12 mouse cellular contexts compared by ENCODE assay signal in genomic region chr5:53469777-53470131, GRCm38 (mm10). TPM values are rescaled to one million over a fixed set of nuclear protein-coding genes. Genes with fewer than 3 reads are reported as not detected.
A peak's percentile ranks its signal among the peaks of the same experiment; 100 is the strongest.
DNase-seq lines count a peak whose midpoint lies in the region; ATAC-seq and TF ChIP-seq lines count a peak whose summit lies in the region.
"Had no signal": no experiment of that assay in that cellular context is flagged by ENCODE, and none has a peak within 500 bp of the region (broad histone marks: within the 10 kb centered on the region; RNA-seq: fewer than 3 reads in every experiment).

No protein-coding gene starts in this region.

- no peaks in the 10 kb centered on the region for H3K9me3 ChIP-seq in kidney, embryonic 16.5 days (ENCODE audit: low read length)
- no peaks in the 10 kb centered on the region for H3K9me3 ChIP-seq in embryonic facial prominence, embryonic 14.5 days (ENCODE audit: control insufficient read depth, low read length)
- no peaks in the 10 kb centered on the region for H3K9me3 ChIP-seq in liver, embryonic 16.5 days (replicated peaks; ENCODE audit: control insufficient read depth, low read length)
- no peaks in the 10 kb centered on the region for H3K9me3 ChIP-seq in midbrain, postnatal 0 days (ENCODE audit: low read length)
- H3K9me3 ChIP-seq: hindbrain, embryonic 13.5 days had no signal

- H3K4me1 ChIP-seq in kidney, embryonic 16.5 days (ENCODE audit: insufficient read depth, low read length): peaks cover 10% of the 10 kb centered on the region; the same call in 1 of the 2 replicates
- peaks cover 32% of the 10 kb centered on the region for H3K4me1 ChIP-seq in embryonic facial prominence, embryonic 14.5 days (ENCODE audit: control insufficient read depth, insufficient read depth, low read length)
- no peaks in the 10 kb centered on the region; the same call in 1 of the 2 replicates for H3K4me1 ChIP-seq in liver, embryonic 16.5 days (ENCODE audit: control insufficient read depth, low read depth, low read length)
- H3K4me1 ChIP-seq in midbrain, postnatal 0 days (ENCODE audit: insufficient read depth, low read length): no peaks in the 10 kb centered on the region

- no peaks in the 10 kb centered on the region for H3K36me3 ChIP-seq in kidney, embryonic 16.5 days (ENCODE audit: insufficient read depth, low read length)
- no peaks in the 10 kb centered on the region for H3K36me3 ChIP-seq in embryonic facial prominence, embryonic 14.5 days (ENCODE audit: control insufficient read depth, insufficient read depth, low read length)
- H3K36me3 ChIP-seq in liver, embryonic 16.5 days (ENCODE audit: control insufficient read depth, insufficient read depth): no peaks in the 10 kb centered on the region
- H3K36me3 ChIP-seq in midbrain, postnatal 0 days (ENCODE audit: insufficient read depth, low read length): no peaks in the 10 kb centered on the region
- H3K36me3 ChIP-seq: hindbrain, embryonic 13.5 days had no signal

- WGBS in kidney, embryonic 16.5 days: 62% methylated on average over 9 of the region's 9 CpGs
- 41% methylated on average over 9 of the region's 9 CpGs for WGBS in embryonic facial prominence, embryonic 14.5 days
- 46% methylated on average over 9 of the region's 9 CpGs for WGBS in liver, embryonic 16.5 days (ENCODE audit: insufficient replicate concordance)
- WGBS in midbrain, postnatal 0 days: 63% methylated on average over 9 of the region's 9 CpGs

- no peak for ATAC-seq in kidney, embryonic 16.5 days (ENCODE audit: low FRiP score, low TSS enrichment)
- peak; percentile 31; the same call in 1 of the 2 replicates for ATAC-seq in embryonic facial prominence, embryonic 14.5 days (ENCODE audit: low read depth)
- ATAC-seq in liver, embryonic 16.5 days (ENCODE audit: low read depth): no peak
- ATAC-seq in midbrain, postnatal 0 days (ENCODE audit: low FRiP score): no peak

- no peak overlapping the region for H3K4me3 ChIP-seq in kidney, embryonic 16.5 days (ENCODE audit: low read length)
- H3K4me3 ChIP-seq in embryonic facial prominence, embryonic 14.5 days (ENCODE audit: low read depth, low read length): no peak overlapping the region
- H3K4me3 ChIP-seq in liver, embryonic 16.5 days (ENCODE audit: low read depth, low read length): no peak overlapping the region
- no peak overlapping the region for H3K4me3 ChIP-seq in midbrain, postnatal 0 days (ENCODE audit: low read depth, low read length)
- H3K4me3 ChIP-seq: hindbrain, embryonic 13.5 days; myocyte had no signal

- H3K9ac ChIP-seq in kidney, embryonic 16.5 days (replicated peaks; ENCODE audit: low read length): no peak overlapping the region
- H3K9ac ChIP-seq in embryonic facial prominence, embryonic 14.5 days (ENCODE audit: low read depth, low read length): peak overlapping the region; percentile 19; the same call in 1 of the 2 replicates
- H3K9ac ChIP-seq in liver, embryonic 16.5 days (ENCODE audit: low read depth, low read length): no peak overlapping the region
- no peak overlapping the region for H3K9ac ChIP-seq in midbrain, postnatal 0 days (replicated peaks; ENCODE audit: low read length, poor library complexity, severe bottlenecking)
- H3K9ac ChIP-seq: hindbrain, embryonic 13.5 days had no signal

- DNase-seq in kidney, postnatal 14 days: no peak
- peak; percentile 42 for DNase-seq in embryonic facial prominence, embryonic 14.5 days (ENCODE audit: low spot score)
- peak; percentile 52 for DNase-seq in heart, postnatal 4 days
- no peak for DNase-seq in adrenal gland, adult 18-20 months (ENCODE audit: low spot score in 2 of 2)
- no peak for DNase-seq in midbrain, postnatal 0 days (ENCODE audit: low spot score)
- DNase-seq: cerebellum, postnatal 14 days; thymus, postnatal 4 days had no signal

- peak overlapping the region; percentile 64 for H3K27ac ChIP-seq in kidney, embryonic 16.5 days (ENCODE audit: low read length)
- H3K27ac ChIP-seq in embryonic facial prominence, embryonic 14.5 days (replicated peaks; ENCODE audit: low read depth, low read length): peak overlapping the region; percentile 77
- no peak overlapping the region for H3K27ac ChIP-seq in liver, embryonic 16.5 days (ENCODE audit: low read length)
- H3K27ac ChIP-seq in midbrain, postnatal 0 days (ENCODE audit: low read depth, low read length): no peak overlapping the region
- H3K27ac ChIP-seq: hindbrain, embryonic 13.5 days had no signal

- peak overlapping the region; percentile 16; the same call in 1 of the 2 replicates for H3K4me2 ChIP-seq in kidney, embryonic 16.5 days (replicated peaks; ENCODE audit: low read depth, low read length)
- H3K4me2 ChIP-seq in embryonic facial prominence, embryonic 14.5 days (ENCODE audit: low read depth, low read length): peak overlapping the region; percentile 18
- peak overlapping the region; percentile 43 for H3K4me2 ChIP-seq in liver, embryonic 16.5 days (ENCODE audit: low read depth, low read length)
- H3K4me2 ChIP-seq in midbrain, postnatal 0 days (ENCODE audit: low read depth, low read length, poor library complexity, severe bottlenecking): no peak overlapping the region
- H3K4me2 ChIP-seq: hindbrain, embryonic 13.5 days had no signal

- no peak for TF ChIP-seq CTCF in midbrain, postnatal 0 days (IDR thresholded peaks at IDR 0.05)

- no peaks in the 10 kb centered on the region for H3K27me3 ChIP-seq in kidney, embryonic 16.5 days (ENCODE audit: insufficient read depth, low read length)
- no peaks in the 10 kb centered on the region for H3K27me3 ChIP-seq in embryonic facial prominence, embryonic 14.5 days (replicated peaks; ENCODE audit: control insufficient read depth, insufficient read depth, low read length)
- no peaks in the 10 kb centered on the region for H3K27me3 ChIP-seq in liver, embryonic 16.5 days (ENCODE audit: control insufficient read depth, insufficient read depth, low read depth, low read length)
- H3K27me3 ChIP-seq in midbrain, postnatal 0 days (ENCODE audit: insufficient read depth, low read length): no peaks in the 10 kb centered on the region
- H3K27me3 ChIP-seq: CH12.LX had no signal

RNA-seq across cellular contexts. Expression of gene Rbpj, which starts 3.8 kb away (rescaled TPM):
- 33.1 and 35.6 TPM in 2 replicates for polyA plus RNA-seq in kidney, embryonic 16.5 days (2015; fragmentation: Nextera tagmentation; extraction: Ambion mirVana)
- polyA plus RNA-seq in embryonic facial prominence, embryonic 14.5 days (2014; fragmentation: Nextera tagmentation; extraction: Ambion mirVana): 48.1 and 49.4 TPM in 2 replicates
- total RNA-seq in heart, postnatal 4 days (2021): 10 to 100 TPM; 36.7 to 42.4 TPM
- polyA plus RNA-seq in liver, embryonic 16.5 days (2015; fragmentation: Nextera tagmentation; extraction: Ambion mirVana): 5.9 and 6.9 TPM in 2 replicates
- 10 to 100 TPM; 28.2 to 31.3 TPM for total RNA-seq in adrenal gland, adult 18-20 months (2021)
- 21.0 and 23.7 TPM in 2 replicates for total RNA-seq in midbrain, postnatal 0 days (2014; rRNA removed)
- polyA plus RNA-seq in midbrain, postnatal 0 days (2015; fragmentation: Nextera tagmentation; extraction: Ambion mirVana): 14.5 and 14.8 TPM in 2 replicates

Comparison
In these comparisons a context has a peak if more than half of its experiments do, and no peak if none do; other contexts are left out.
1. H3K27ac ChIP-seq: peak in kidney, embryonic 16.5 days (single experiment) and embryonic facial prominence, embryonic 14.5 days (single experiment); none in liver, embryonic 16.5 days (single experiment) and midbrain, postnatal 0 days (single experiment).
2. DNase-seq: peak in embryonic facial prominence, embryonic 14.5 days (single experiment) and heart, postnatal 4 days (single experiment); none in kidney, postnatal 14 days (single experiment), adrenal gland, adult 18-20 months (0 of 2) and midbrain, postnatal 0 days (single experiment).